Mouse (Mus musculus) intestine, embryonic 15.5 days (tissue): ENCODE data around the gene Abhd8. TPM values are rescaled to one million over a fixed set of nuclear protein-coding genes. Genes with fewer than 3 reads are reported as not detected.
A peak's percentile ranks its signal among the peaks of the same experiment; 100 is the strongest.

ENCODE experiments used
- ATAC-seq: fragments of 200-750 bp; cut with Nextera tagmentation; 2 replicates; pipeline ENCODE4 v1.8.0; 2017; ENCODE audit warnings: moderate TSS enrichment, moderate library complexity
- H3K27ac ChIP-seq: fragments of 300-500 bp; sonication (generic); 2 replicates; pipeline ENCODE4 v1.5.1; 2015; ENCODE audit warnings: mild to moderate bottlenecking, inconsistent platforms
- H3K27me3 ChIP-seq: fragments of 300-500 bp; sonication (generic); replicated peaks from 2 replicates; pipeline ENCODE4 v1.6.1; 2015; ENCODE audit warnings: inconsistent platforms
- H3K36me3 ChIP-seq: fragments of 300-500 bp; sonication (generic); 2 replicates; pipeline ENCODE4 v1.6.1; 2015; ENCODE audit warnings: inconsistent platforms
- H3K4me1 ChIP-seq: fragments of 300-500 bp; sonication (generic); replicated peaks from 2 replicates; pipeline ENCODE4 v1.6.1; 2015; ENCODE audit warnings: inconsistent platforms
- H3K4me2 ChIP-seq: fragments of 300-500 bp; sonication (generic); replicated peaks from 2 replicates; pipeline ENCODE4 v1.6.1; 2015; ENCODE audit warnings: mild to moderate bottlenecking, inconsistent platforms
- H3K4me3 ChIP-seq: fragments of 300-500 bp; sonication (generic); replicated peaks from 2 replicates; pipeline ENCODE4 v1.5.1; 2015; ENCODE audit warnings: inconsistent platforms
- H3K9ac ChIP-seq: fragments of 300-500 bp; sonication (generic); 2 replicates; pipeline ENCODE4 v1.6.1; 2015; ENCODE audit warnings: inconsistent platforms
- H3K9me3 ChIP-seq: fragments of 300-500 bp; sonication (generic); 2 replicates; pipeline ENCODE4 v1.6.1; 2016; ENCODE audit warnings: inconsistent platforms
- WGBS: fragments of 180-500 bp; shearing (Covaris S2); methylation state at CpG from one replicate; pipeline ENCODE4 v1.1.7; 2015; 5-methylcytosine and 5-hydroxymethylcytosine counted together
- polyA plus RNA-seq: library from polyadenylated mRNA; unstranded; fragments of >200 nt; fragmentation: Nextera tagmentation; extraction: Ambion mirVana; gene quantifications from 2 replicates; pipeline ENCODE4 v1.2.1, GENCODE M21; 2015

Abhd8 gene
- polyA plus RNA-seq, result 34.6 and 37.5 TPM in 2 replicates

DNA sequence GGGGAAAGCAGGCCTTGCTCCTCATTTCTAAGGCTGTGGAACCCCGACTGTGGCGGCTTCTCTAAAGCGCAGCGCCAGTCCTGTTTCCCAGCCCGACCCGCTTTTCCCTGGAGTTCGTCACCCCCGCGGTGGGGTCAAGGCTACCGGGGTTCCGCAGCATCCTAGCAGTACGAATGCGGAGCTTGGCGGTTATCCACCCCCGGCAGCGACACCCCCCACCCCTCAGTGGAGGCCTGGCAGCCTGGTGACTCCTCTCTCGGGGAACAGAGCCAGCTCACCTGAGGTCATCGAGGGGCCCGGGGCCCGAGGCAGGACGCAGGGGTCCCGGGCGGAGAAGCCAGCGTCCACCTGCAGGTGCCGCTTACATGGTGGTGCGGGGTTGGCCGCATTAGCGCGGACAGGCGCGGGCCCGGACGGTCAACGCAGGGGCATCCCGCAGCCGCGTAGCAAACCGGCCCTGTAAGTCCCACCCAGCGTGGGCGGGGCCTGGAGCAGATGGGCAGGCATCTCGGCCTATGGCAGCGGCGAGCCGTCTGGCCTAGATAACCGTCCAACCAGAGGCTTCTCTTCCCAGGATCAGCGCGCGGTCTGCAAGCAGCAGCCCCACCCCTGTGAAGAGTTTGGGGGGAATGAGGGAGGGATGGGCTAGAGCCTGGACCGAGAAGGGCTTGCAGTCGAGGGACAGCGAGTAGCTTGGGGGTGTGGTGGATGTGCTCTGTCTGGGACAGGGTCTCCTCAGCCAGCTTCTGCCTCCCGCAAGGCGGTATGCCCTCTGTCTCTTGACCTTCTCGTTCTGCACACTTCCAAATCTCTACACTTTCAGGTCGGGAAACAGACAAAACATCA lies at the start of gene Abhd8:
TSS of gene Abhd8 (minus strand) at position 468 of the 846 bp plus-strand sequence.
- peaks cover 9% of the 10 kb centered on the region for H3K36me3 ChIP-seq
- peak; percentile 80 for ATAC-seq
- under 1% methylated on average over 55 of the region's 55 CpGs for WGBS

GRCm38 (mm10) chr8:71511644-71512043 lies 48.2 kb upstream of the Abhd8 start, which contains the start of gene Plvap:
Gene Plvap (minus strand): TSS chr8:71511752.
- Histone ChIP-seq H3K27ac (no peak within 1 kb of the TSS; the same call in 1 of the 2 replicates), H3K4me2 (peak within 1 kb of the TSS; percentile 35), H3K4me3 (peak within 1 kb of the TSS; percentile 16; the same call in 1 of the 2 replicates), H3K36me3 (no peaks in the 10 kb centered on the region), H3K9me3 (no peaks in the 10 kb centered on the region), H3K27me3 (peaks cover 34% of the 10 kb centered on the region), H3K9ac (no peak within 1 kb of the TSS), H3K4me1 (peaks cover 14% of the 10 kb centered on the region)
- peak; percentile 24; the same call in 1 of the 2 replicates for ATAC-seq
- WGBS, result 26% methylated on average over 14 of the region's 14 CpGs

More for the DNA sequence above, at the start of gene Abhd8:
- H3K4me2 ChIP-seq, result peak within 1 kb of the TSS; percentile 86
- peak within 1 kb of the TSS; percentile 90 for H3K27ac ChIP-seq
- H3K9ac ChIP-seq, result peak within 1 kb of the TSS; percentile 80
- H3K27me3 ChIP-seq, result no peaks in the 10 kb centered on the region
- H3K9me3 ChIP-seq, result no peaks in the 10 kb centered on the region
- H3K4me3 ChIP-seq, result peak within 1 kb of the TSS; percentile 88
- H3K4me1 ChIP-seq, result peaks cover 24% of the 10 kb centered on the region

GRCm38 (mm10) chr8:71509316-71509715 lies 45.9 kb upstream of the Abhd8 start:
- Histone ChIP-seq H3K27me3 (peaks cover 43% of the 10 kb centered on the region), H3K27ac (no peak overlapping the region), H3K9ac (no peak overlapping the region), H3K4me2 (peak overlapping the region; percentile 31; the same call in 1 of the 2 replicates), H3K4me3 (0 out of 2 replicates have a peak overlapping the region, but pooled peaks have one; percentile 12), H3K4me1 (peaks cover 14% of the 10 kb centered on the region), H3K9me3 (no peaks in the 10 kb centered on the region), H3K36me3 (no peaks in the 10 kb centered on the region)
- no peak for ATAC-seq
- WGBS, result 64% methylated on average over 2 of the region's 2 CpGs

GRCm38 (mm10) chr8:71507589-71508104 lies 44.2 kb upstream of the Abhd8 start:
- Histone ChIP-seq H3K27me3 (peaks cover 43% of the 10 kb centered on the region), H3K27ac (no peak overlapping the region), H3K9ac (peak overlapping the region; percentile 39), H3K4me2 (peak overlapping the region; percentile 88), H3K36me3 (no peaks in the 10 kb centered on the region), H3K4me3 (peak overlapping the region; percentile 40), H3K4me1 (peaks cover 14% of the 10 kb centered on the region), H3K9me3 (no peaks in the 10 kb centered on the region)
- peak; percentile 88 for ATAC-seq
- under 1% methylated on average over 61 of the region's 61 CpGs for WGBS

- Histone ChIP-seq H3K36me3 (no peaks in the 10 kb centered on the region), H3K4me2 (no peak overlapping the region), H3K27ac (no peak overlapping the region), H3K27me3 (peaks cover 36% of the 10 kb centered on the region), H3K4me1 (peaks cover 12% of the 10 kb centered on the region), H3K9ac (no peak overlapping the region), H3K4me3 (no peak overlapping the region), H3K9me3 (no peaks in the 10 kb centered on the region)
- ATAC-seq, result no peak
- WGBS, result 77% methylated on average over 4 of the region's 4 CpGs
Observed at GRCm38 (mm10) chr8:71505979-71506378, 42.5 kb upstream of the Abhd8 start.

DNA sequence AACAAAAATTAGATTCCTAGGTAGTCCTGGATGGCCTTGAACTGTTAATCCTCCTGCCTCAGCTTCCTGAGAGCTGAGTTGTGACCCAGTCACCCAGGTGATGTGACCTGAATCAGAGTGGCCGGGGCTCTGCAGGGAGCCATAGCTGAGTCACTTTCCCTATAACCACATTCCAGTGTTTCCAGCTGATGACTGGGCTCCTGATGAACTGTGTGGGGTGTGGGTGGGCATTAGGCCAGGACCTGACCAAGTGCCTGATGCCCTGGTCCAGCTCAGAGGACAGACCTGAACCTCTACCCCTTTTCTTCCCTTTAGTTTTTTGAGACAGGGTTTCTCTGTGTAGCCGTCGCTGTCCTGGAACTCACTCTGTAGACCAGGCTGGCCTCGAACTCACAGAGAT lies 41.9 kb upstream of the Abhd8 start:
- H3K4me3 ChIP-seq, result no peak overlapping the region
- no peak overlapping the region for H3K4me2 ChIP-seq
- H3K4me1 ChIP-seq, result peaks cover 12% of the 10 kb centered on the region
- no peaks in the 10 kb centered on the region for H3K9me3 ChIP-seq
- no peaks in the 10 kb centered on the region for H3K36me3 ChIP-seq
- ATAC-seq, result no peak
- no peak overlapping the region for H3K27ac ChIP-seq
- no peak overlapping the region for H3K9ac ChIP-seq
- 92% methylated on average over 4 of the region's 4 CpGs for WGBS
- peaks cover 35% of the 10 kb centered on the region for H3K27me3 ChIP-seq

DNA sequence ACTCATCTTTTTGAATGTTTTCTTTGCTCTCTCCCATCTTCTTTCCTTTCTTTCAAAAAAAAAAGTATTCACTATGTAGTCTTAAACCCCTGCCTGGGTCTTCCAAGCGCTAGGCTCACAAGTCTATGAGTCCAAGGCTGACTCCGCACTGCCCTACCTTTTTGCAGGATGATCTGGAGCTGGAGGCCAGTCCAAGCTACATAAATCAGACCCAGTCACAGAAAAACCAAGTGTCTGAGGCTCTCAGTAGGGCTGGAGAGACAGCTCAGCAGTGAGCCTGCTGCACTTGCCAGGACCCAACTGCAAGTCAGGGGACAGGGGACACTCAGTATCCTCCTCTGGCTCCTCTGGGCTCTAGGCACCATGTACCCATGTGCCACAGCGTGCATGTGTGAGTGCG lies 40.9 kb upstream of the Abhd8 start:
- H3K4me3 ChIP-seq, result no peak overlapping the region

GRCm38 (mm10) chr8:71498816-71499690 lies 35.6 kb upstream of the Abhd8 start:
- H3K4me1 ChIP-seq, result peaks cover 33% of the 10 kb centered on the region
- no peak overlapping the region for H3K4me2 ChIP-seq
- no peak overlapping the region for H3K9ac ChIP-seq
- H3K36me3 ChIP-seq, result no peaks in the 10 kb centered on the region
- no peak overlapping the region for H3K4me3 ChIP-seq
- H3K9me3 ChIP-seq, result no peaks in the 10 kb centered on the region
- 23% methylated on average over 16 of the region's 16 CpGs for WGBS
- H3K27ac ChIP-seq, result 0 out of 2 replicates have a peak overlapping the region, but pooled peaks have one; percentile 40
- no peaks in the 10 kb centered on the region for H3K27me3 ChIP-seq
- ATAC-seq, result 0 out of 2 replicates have a peak, but pooled peaks have one; percentile 11

More for the DNA sequence above, 40.9 kb upstream of the Abhd8 start:
- ATAC-seq, result no peak
- 86% methylated on average over 4 of the region's 4 CpGs for WGBS
- Histone ChIP-seq H3K4me2 (no peak overlapping the region), H3K27ac (no peak overlapping the region), H3K36me3 (no peaks in the 10 kb centered on the region), H3K4me1 (peaks cover 14% of the 10 kb centered on the region), H3K9me3 (no peaks in the 10 kb centered on the region), H3K9ac (no peak overlapping the region), H3K27me3 (peaks cover 32% of the 10 kb centered on the region)

GRCm38 (mm10) chr8:71497881-71498501 lies 34.5 kb upstream of the Abhd8 start:
- Histone ChIP-seq H3K4me1 (peaks cover 33% of the 10 kb centered on the region), H3K27ac (peak overlapping the region; percentile 40), H3K36me3 (peaks cover 4% of the 10 kb centered on the region), H3K4me3 (no peak overlapping the region), H3K9me3 (no peaks in the 10 kb centered on the region), H3K4me2 (no peak overlapping the region), H3K27me3 (no peaks in the 10 kb centered on the region), H3K9ac (no peak overlapping the region)
- WGBS, result 24% methylated on average over 15 of the region's 15 CpGs
- 0 out of 2 replicates have a peak, but pooled peaks have one; percentile 14 for ATAC-seq

GRCm38 (mm10) chr8:71497077-71497645 lies 33.7 kb upstream of the Abhd8 start:
- no peak for ATAC-seq
- Histone ChIP-seq H3K36me3 (peaks cover 12% of the 10 kb centered on the region), H3K4me2 (no peak overlapping the region), H3K9ac (no peak overlapping the region), H3K9me3 (no peaks in the 10 kb centered on the region), H3K4me3 (no peak overlapping the region), H3K27me3 (no peaks in the 10 kb centered on the region), H3K4me1 (peaks cover 33% of the 10 kb centered on the region), H3K27ac (peak overlapping the region; percentile 49; the same call in 1 of the 2 replicates)
- 89% methylated on average over 1 of the region's 1 CpGs for WGBS

- 38% methylated on average over 11 of the region's 11 CpGs for WGBS
- peaks cover 15% of the 10 kb centered on the region for H3K36me3 ChIP-seq
- no peaks in the 10 kb centered on the region for H3K27me3 ChIP-seq
- H3K27ac ChIP-seq, result peak overlapping the region; percentile 49; the same call in 1 of the 2 replicates
- H3K4me1 ChIP-seq, result peaks cover 33% of the 10 kb centered on the region
- no peaks in the 10 kb centered on the region for H3K9me3 ChIP-seq
- H3K4me3 ChIP-seq, result no peak overlapping the region
- ATAC-seq, result peak; percentile 22; the same call in 1 of the 2 replicates
- H3K4me2 ChIP-seq, result no peak overlapping the region
- no peak overlapping the region for H3K9ac ChIP-seq
Observed at GRCm38 (mm10) chr8:71496481-71496880, 33.0 kb upstream of the Abhd8 start.
